Mouse (Mus musculus): ENCODE results near the gene Aagab.

Gene Aagab

DNA sequence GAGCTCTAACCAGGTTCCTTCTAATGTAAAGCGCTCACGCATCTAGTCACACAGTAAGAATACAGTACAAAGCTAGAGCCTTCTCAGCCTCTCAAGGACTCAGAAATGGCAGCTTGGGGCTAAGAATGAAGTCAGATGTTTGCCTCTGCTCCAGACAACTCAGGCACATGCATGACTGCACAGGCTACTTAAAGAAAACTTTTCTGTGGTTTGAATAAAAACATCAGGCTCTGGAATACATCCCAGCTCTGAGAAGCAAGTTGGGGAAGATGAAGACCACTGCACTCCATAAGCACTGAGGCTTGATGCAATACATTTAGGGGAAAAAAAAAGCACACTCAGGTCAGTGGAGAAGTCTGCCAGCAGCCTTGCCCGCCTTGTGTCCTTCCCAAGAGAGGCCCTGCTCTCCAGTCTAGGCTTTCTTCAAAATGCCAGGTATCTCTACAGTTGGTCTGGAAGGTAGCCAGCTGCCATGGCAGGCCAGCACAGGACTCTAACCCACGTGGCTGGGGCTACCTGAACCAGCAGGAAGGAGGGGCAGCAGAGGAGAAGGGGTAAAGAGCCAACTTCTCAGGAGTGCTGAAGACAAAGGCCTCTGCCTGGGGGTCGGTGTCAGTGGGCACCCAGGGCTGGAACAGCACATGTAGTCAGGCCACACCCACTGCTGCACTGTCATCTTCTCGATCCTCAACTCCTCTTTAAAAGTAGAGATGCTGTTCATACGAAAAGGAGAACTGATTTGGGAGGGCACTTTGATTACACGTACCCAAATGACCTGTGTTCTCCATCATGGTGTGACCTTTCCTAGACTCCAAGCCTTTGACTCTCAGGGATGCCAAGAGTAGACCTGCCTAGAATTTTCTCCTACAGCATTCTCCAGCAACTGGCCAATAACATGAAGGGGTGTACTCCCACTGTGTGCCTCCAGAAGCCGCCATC is 45.4 kb downstream of the Aagab start:
- no peak for DNase-seq (ENCODE audit: low spot score)

DNA sequence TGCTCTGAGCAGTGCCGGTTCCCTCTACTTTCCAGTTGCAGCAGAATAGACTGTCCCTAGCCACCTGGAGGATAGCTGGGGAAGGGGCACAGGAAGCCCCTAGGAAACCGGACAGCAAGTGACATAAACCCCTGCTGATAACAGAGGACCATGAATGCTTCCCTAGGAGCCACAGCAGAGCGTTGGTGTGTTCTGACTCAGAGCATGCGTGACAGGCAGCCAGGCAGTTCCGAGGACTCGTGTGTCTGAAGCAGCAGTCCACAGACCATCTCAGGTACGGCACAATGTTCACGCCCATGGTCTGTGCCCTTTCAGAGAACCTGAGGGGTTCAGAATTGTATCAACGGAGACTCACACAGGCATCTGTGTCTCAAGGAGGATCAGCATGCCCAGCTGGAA is 46.1 kb downstream of the Aagab start:
- DNase-seq (ENCODE audit: low spot score) = no peak

DNA sequence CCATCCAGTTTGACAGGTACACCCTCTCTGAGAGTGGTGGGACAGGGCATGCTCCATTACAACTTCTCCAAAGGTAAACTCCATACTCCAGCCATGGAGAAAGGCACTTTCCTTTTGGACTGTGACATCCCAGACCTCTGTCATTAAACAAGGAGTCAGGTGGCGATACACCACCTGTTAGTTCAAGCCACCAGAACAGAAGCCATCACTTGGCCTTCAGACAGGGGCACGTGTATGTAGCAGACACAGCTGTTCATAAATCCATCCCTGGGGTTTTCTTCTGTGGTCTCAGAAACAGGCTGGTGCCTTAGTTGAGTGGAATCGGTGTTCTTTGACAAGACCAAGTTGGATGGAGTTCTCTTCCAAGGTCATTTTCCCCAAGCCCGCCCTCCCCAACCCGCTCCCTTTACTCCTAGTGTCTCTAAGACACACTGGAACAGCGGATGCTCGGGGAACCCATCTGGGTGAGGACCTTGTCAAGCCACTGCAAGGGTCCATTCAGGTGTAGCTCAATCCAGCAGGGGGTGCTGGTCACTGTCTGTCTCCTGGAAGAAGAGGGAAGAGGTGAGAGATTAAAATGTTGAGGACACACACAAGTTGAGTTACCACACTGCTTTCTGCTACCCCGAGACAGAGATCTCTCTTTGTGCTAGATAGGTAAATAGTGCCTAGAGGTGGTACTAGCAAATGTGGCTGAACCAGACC is 47.5 kb downstream of the Aagab start:
- DNase-seq (ENCODE audit: low spot score) = no peak

DNA sequence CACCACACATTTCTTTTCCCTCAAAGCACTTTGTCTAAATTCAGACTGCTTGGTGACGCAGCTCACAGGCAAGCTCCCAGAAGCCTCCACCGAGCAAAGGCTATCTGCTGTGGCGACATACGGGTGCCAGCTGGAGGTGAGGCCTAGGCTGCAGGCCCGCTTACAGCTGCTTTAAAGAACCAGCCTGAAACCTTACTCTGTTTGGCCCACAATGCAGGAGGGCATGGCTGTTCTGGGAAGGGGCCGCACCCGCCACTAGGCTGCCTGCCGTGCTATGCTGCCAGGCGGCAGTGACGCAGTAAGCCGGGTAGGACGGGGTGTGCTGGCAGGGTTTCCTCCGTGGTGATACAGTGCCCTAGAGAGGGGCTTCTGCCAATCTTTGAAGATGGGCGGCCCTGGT is 48.4 kb downstream of the Aagab start:
- DNase-seq (ENCODE audit: low spot score) = no peak

DNA sequence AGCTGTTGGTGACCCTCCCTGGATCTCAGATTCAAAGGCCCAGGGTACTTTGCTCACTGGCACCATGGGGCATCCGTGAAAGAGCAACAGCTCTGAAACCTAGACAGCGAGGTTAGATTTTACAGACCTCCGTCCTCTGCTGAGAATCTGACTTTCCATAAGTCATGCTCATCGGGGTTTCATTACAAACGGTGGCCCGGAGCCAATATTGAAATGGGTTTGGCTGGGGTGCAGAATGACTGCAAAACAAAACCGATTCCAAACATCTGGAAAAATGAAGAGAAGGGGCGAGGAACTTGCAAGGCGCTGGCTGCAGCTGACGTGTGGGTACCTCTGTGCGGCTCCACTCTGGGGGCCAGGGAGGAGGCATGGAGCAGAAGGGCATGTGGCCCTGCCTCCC is 49.1 kb downstream of the Aagab start:
- DNase-seq (ENCODE audit: low spot score) = no peak

DNA sequence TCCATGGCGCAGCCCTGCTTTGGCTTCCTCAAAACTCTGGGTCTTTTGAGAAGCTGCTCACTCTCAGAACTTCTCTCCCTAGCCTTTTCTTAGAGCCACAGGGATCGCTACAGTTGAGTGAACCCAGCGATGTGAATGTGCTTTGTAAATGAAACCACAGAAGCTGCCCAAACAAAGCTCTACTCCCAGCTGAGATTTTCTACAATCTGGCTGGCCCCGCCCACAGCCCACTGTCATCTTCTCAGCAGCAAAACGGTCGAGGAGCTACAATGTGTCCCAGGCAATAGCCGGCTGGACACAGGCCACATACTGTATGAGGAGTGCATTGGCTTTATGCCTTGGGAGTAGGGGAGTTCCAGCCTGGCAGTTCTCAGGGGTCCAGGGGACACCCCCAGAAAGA is 51.2 kb downstream of the Aagab start:
- no peak for DNase-seq (ENCODE audit: low spot score)

DNA sequence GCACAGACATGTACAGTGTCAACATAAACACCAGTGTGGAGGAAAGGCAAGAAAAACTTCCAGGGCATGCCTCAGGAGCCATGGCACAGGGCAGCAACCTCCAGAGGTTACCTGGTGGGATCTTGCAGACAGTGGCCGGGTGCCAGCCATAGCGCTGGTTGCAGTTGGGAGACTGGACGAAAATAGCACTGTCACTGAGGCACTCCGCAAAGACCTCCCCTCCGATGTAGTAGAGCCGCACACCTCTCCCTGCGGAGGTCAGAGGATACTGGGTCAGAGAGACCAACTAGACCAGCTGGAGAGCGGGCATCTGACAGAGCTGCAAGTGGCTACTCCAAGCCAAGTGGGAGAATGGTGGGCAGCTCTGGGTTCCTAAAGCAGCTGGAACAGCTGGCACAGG is 52.1 kb downstream of the Aagab start:
- no peak for DNase-seq (ENCODE audit: low spot score)

DNA sequence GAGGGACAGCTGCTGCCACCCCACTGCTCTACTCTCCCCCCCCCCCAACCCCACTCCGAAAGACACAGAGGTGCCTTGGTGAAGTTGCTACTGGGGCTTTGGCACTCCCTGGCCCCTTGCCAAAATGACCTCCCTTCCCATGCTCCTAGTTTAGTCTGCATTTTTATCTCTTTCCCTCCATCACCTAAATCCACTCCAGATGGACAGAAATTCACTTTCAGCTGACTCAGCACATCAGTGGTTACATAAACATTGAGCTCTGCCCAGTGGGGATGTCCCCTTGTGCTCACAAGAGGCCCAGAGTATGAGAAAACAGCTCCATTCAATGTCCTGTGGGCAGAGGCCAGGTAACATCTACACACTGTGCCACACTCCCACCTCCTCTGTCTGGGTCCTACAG is 52.6 kb downstream of the Aagab start:
- no peak for DNase-seq (ENCODE audit: low spot score)

DNA sequence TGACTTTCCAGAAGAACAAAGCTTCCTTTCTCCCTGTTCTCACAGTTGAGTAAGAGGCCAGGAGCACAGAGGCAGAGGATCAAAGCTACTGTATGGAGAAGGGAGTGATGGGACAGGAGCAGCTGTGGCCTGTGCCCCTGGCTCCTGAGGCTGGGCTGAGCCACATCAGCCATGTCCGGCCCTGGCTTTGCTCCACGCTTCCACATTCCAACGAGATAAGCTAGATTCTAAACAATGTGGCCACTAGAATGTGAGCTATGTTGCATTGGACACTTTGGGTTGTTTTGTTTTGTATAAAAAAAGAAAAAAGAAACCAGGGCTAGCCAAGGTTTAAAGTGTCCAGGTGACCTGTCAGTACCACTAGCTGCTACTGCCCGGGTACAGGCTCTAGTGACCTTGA is 54.7 kb downstream of the Aagab start:
- no peak for DNase-seq (ENCODE audit: low spot score)

DNA sequence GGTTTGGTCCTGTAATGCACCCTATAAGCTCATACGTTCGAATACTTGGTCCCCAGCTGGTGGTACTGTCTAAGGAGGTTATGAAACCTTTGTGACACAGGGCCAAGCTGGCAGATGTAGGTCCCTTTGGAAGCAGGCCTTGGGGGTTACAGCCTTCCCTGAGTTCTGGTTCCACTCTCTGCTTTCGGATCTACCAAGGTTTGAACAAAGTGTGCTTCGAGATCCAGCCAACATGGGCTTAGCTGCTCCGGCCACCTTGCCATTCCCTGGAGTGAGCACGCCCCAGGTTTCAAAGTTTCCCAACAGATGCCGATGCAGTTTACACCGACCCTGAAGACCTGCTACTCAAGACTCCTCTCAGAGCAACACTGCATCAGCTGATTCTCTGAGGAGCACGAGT is 56.0 kb downstream of the Aagab start:
- no peak for DNase-seq (ENCODE audit: low spot score)

DNA sequence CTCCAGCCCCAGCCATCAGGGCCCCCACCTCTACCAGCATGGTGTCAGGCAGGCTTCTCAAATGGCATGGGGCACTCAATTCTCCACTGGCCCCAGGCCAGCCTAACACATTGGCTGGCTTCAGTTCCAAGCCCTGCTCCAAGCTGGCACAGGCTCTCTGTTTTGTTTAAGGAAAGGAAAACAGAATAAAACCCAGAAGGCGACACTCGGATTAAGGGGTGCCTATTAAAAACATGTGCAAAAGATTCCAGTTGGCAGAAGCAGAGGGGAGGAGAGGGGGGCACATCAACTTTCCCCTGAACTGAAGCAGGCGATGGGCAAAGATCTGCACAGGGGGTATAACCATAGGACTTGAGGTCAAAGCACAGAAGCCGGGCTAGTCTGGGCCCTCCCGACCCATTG is 56.5 kb downstream of the Aagab start:
- no peak for DNase-seq (ENCODE audit: low spot score)

DNA sequence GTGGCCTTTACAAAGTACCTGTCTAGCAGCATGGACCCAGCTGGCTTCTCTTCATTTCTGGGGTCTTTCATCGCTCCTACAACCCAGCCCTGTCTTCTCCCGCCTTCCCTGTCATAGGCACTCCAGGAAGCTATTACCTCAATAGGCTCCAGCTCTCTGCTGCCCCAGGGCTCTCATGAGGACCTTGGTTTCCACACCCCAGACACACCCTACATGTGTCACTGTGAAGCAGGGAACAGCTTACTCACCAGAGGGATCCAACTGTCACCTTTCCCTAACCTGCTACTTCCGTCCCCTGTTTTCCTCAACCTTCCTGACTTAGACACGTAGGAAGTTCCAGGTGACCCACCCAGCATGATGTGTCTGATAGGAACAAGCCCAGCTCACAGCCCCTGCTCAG is 57.6 kb downstream of the Aagab start:
- no peak for DNase-seq (ENCODE audit: low spot score)

DNA sequence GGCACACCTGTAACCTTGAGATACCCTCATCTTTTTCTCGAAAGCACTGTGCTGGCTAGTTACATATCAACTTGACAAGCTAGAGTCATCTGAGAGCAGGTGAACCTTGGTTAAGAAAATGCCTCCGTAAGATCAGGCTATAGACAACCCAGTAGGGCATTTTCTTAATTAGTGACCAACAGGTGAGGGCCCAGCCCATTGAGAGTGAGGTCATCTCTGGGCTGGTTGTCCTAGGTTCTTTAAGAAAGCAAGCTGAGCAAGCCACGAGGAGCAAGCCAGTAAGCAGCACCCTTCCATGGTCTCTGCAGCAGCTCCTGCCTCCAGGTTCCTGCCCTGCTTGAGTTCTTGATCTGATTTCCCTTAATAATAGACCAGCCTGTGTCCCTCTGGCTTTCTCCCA is 58.2 kb downstream of the Aagab start:
- no peak for DNase-seq (ENCODE audit: low spot score)

DNA sequence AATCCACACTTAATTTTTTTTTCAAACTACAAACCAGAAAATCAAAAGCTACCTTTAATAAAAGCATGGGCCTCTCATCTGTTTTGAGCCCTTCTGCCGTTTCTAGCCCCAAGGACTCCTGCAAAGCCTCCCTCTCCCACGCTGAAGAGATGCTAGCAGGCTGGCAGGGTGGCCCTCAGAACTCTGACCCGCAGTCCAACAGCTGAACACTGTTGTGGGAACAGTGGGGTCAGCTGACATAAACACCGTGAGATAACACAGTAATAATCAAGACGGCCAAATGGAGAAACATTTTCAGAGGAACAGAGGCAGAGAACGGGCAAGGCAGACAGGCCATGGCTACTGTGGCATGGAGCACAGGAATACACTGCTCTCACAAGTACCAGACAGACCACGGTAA is 60.3 kb downstream of the Aagab start:
- no peak for DNase-seq (ENCODE audit: low spot score)

DNA sequence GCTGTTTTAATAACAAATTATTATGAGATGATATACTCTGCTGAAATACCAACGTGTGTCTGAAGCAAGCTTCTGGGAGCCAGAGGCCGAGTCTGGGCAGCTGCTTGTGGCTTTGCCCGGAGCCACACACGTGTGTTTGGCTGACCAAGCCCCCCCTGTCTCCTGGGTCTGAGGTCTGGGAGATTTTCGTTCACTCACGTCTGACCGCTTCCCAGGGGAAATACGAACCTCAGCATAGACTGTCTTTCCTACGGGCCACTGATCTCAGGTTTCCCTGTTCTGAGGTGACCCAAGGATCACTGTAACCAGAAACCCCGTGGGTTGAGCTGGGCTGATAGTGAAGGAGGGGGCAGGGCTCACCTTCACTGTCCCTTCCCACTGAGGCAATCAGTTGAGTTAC is 60.8 kb downstream of the Aagab start:
- DNase-seq (ENCODE audit: low spot score) = no peak

DNA sequence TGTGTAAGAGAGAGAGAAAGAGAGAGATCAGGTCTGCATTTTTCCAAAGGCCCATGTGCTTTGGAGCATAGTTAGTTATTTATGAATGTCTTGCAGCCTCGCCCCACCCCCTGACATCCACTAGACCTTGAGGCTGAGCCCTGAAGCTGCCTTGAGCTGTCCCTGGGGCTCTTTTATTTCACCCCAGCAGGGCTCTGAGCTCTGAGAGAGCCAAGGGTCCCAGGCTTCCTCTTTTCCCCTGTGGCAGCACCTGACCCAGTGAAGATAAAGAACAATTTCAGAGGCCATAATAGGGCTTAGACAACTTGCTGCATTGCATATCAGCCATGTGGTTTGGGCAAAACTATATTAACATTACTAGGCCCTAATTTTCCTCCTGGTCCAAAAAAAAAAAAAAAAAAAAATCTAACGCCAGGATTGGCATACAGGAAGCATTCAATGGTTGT is 61.9 kb downstream of the Aagab start:
- no peak for DNase-seq (ENCODE audit: low spot score)

DNA sequence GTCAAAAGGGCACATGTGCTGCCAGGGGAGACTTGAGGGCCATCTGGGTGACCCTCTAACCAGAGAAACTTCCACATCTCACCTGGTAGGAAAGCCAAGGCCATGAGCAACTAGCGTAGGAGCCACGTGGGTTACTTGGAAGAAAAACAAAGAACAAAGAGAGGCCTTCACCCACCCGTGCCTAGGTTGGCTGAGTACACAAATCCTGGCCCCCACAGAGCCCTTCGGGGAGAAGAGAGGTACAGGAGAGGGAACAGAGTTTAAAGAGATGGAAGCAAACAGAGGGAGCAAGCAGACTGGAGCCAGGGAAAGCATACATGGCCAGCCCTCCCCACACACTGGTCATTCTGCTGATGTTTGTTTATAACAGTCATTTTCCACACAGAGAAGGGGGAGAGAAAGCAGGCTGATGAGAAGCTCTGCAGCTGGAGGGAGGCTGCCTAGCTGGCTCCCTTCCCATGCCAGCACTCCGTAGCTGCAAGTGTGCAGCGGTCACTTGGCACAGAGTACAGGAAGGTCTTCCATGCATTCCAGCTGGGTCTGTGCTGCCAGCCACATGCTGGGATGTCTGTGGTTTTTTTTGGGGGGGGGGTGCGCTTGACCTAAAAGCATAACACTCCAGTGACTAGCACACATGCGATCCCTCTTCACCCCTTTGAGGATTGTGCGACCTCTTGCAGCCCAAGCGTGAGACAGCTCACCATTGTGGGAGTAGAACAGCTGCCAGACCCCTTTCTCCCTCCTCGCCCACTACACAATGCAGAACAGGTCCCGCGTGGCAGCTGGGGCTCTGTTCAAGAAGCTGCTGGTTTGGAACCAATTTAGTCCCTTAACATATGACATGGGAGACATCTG is 62.6 kb downstream of the Aagab start:
- no peak for DNase-seq (ENCODE audit: low spot score)

DNA sequence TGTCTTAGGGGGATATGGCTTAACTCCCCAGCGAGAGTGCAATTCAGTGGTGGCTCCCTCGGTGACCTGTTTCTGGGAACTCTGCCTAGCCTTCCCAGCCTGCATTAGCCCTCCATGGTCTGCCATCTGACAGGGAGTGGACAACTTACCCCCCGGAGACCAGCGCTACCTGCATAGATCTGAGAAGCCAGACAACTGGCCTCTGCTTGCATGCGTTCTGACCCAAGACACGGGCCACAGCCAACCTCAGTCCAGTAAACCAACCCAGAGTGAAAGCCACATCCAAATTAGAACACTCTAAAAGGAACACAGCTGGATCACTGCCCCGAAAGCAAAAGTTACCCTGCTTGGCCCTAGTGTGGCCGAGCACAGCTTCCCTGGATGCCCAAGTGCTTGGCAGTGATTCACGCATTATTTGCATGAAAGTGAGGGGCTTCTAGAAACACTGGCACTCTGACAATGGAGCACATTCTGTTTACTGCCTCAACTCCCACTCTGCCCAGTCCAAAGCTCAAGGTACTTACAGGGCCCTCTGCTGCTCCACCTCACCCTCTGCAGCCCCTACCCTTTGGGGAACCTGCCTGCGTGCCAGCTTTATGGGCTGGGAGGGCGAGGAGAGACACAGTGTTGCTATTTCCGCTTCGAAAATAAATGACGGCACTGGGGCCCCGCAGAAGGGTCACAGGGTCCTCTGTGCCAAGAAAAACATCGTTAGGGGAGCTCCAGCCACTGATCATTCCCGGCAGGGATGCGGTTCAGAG is 64.3 kb downstream of the Aagab start:
- DNase-seq (ENCODE audit: low spot score) = no peak

DNA sequence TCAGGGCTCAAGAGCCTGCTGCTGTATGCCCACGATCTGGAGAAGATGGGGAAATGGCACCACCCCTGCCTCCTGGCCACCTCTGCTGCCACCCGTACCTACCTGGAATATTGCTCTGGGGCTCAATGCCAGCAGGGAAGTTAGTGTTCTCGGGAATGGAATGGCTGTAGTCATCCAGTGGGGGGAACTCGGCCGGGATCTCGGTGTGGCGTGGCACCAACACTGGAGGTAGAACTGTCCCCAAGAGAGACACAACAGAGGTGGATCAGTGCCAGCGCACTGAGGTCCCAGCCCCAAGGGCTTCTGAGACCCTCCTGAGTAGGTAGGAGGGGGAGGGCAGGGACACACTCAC is 64.9 kb downstream of the Aagab start:
- DNase-seq (ENCODE audit: low spot score) = no peak

DNA sequence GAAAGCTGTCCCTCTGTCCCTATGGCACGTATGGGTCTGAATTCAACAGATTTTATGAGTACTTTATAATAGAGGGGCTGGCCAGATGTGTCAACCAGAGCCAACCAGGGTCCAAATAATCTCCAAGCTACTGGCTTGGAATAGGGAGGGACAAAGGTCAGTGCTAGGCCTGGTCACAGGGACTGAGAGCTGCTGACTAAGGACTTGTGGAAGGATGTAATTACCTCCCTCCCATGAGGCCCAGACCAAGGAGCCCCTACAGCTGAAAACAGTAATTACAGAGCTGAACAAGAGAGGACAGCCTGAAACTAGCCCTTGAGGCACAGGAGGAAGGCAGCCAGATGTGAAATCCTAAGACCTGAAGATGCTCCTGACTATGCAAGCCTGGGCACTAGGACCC is 66.2 kb downstream of the Aagab start:
- no peak for DNase-seq (ENCODE audit: low spot score)

DNA sequence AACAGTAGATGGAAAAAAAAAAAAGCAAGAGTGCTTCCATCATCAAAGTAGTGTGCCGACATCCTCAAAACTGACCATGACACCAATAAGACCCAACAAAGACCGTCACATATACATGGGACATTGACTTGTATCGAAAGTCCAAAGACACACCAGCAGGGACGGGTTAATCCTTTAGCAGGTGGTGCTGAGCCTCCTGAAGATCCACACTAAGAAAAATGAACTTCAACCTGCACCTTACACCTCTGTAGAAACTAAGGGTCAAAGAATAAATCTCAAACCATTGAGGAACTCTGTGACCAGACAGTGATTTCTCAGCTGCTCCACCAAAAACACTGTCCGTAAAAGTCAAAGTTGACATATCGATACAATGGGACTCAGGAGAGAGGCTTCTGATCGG is 67.4 kb downstream of the Aagab start:
- no peak for DNase-seq (ENCODE audit: low spot score)

All from layer of hippocampus, adult 9-10 months (tissue).